In genomic region chr14:25484049-25484448, GRCm38 (mm10) we compare ENCODE assay signal across 8 mouse cellular contexts. TPM values are rescaled to one million over a fixed set of nuclear protein-coding genes. Genes with fewer than 3 reads are reported as not detected.
A peak's percentile ranks its signal among the peaks of the same experiment; 100 is the strongest.
DNase-seq lines count a peak whose midpoint lies in the region.

No protein-coding gene starts in this region.

- DNase-seq in heart, adult 11 months: peak; percentile 97
- no peak for DNase-seq in heart, postnatal 25 days (ENCODE audit: low spot score)
- DNase-seq in 416B (ENCODE audit: low read depth): peak; percentile 84
- peak; percentile 60 for DNase-seq in adrenal gland, postnatal 36 days
- peak; percentile 60 for DNase-seq in lung, postnatal 25 days (ENCODE audit: low spot score)
- no peak for DNase-seq in left cerebral cortex, adult 18-20 months (ENCODE audit: low spot score in 2 of 2)
- DNase-seq in layer of hippocampus, postnatal 14 days (ENCODE audit: low spot score in 2 of 2): no peak
- no peak for DNase-seq in frontal cortex, postnatal 14 days (ENCODE audit: low spot score in 2 of 2)

- intact Hi-C loops in heart, postnatal 25 days (cut with DNase I): no loop called here

RNA-seq across cellular contexts. Expression of gene Zmiz1, which starts 25.1 kb away (rescaled TPM):
- 10 to 100 TPM; 40.2 to 49.9 TPM for total RNA-seq in heart, postnatal 25 days (2021)
- 100 to 1,000 TPM in 1 of 2 experiments, 10 to 100 TPM in 1; 98.2 to 143 TPM for total RNA-seq in adrenal gland, postnatal 36 days (2021)
- total RNA-seq in left cerebral cortex, adult 18-20 months (2021): 100 to 1,000 TPM in 1 of 2 experiments, 10 to 100 TPM in 1; 89.2 to 100 TPM
- total RNA-seq in layer of hippocampus, postnatal 14 days (2021): 100 to 1,000 TPM; 104 to 105 TPM

Comparison
In these comparisons a context has a peak if more than half of its experiments do, and no peak if none do; other contexts are left out.
1. DNase-seq: peak in heart, adult 11 months (single experiment), 416B (single experiment), adrenal gland, postnatal 36 days (2 of 2) and lung, postnatal 25 days (single experiment); none in heart, postnatal 25 days (single experiment), left cerebral cortex, adult 18-20 months (0 of 2), layer of hippocampus, postnatal 14 days (0 of 2) and frontal cortex, postnatal 14 days (0 of 2).